Mouse (Mus musculus) myocyte (in vitro differentiated cells): ENCODE measurements around the gene Arhgap11a. TPM values are rescaled to one million over a fixed set of nuclear protein-coding genes. Genes with fewer than 3 reads are reported as not detected.

Source experiments
- H3K27me3 ChIP-seq: one replicate; pipeline ENCODE4 v1.6.1; 2011; ENCODE audit not compliant: control insufficient read depth, insufficient read depth, insufficient read length
- H3K36me3 ChIP-seq: one replicate; pipeline ENCODE4 v1.6.1; 2011; ENCODE audit not compliant: control insufficient read depth, insufficient read depth
- H3K4me2 ChIP-seq: one replicate; pipeline ENCODE4 v1.6.1; 2011; ENCODE audit warnings: low read depth, control low read depth
- H3K4me3 ChIP-seq: one replicate; pipeline ENCODE4 v1.5.1; 2011; ENCODE audit warnings: mild to moderate bottlenecking, control low read depth, moderate library complexity
- H3K79me2 ChIP-seq: one replicate; pipeline ENCODE4 v1.6.1; 2011; ENCODE audit not compliant: control insufficient read depth, insufficient read depth
- H3ac ChIP-seq: one replicate; pipeline ENCODE4 v1.6.1; 2011; ENCODE audit not compliant: control insufficient read depth, insufficient read length
- CEBPB ChIP-seq: IDR thresholded peaks from 2 replicates; pipeline ENCODE4 v1.6.1; 2011; ENCODE audit warnings: mild to moderate bottlenecking, moderate library complexity; ENCODE audit not compliant: poor library complexity, insufficient read depth, severe bottlenecking
- E2F4 ChIP-seq: IDR thresholded peaks from one replicate; pipeline ENCODE4 v1.6.1; 2011; ENCODE audit warnings: mild to moderate bottlenecking, control low read depth, moderate library complexity; ENCODE audit not compliant: insufficient read depth
- MAX ChIP-seq: IDR thresholded peaks from one replicate; pipeline ENCODE4 v1.6.1; 2011; ENCODE audit warnings: low read depth, mild to moderate bottlenecking, control low read depth
- MYOD1 ChIP-seq, 3 experiments: IDR thresholded peaks; one replicate each; pipeline ENCODE4 v1.6.1; 2011; ENCODE audit warnings: control low read depth in 2 of 3, low read depth in 2 of 3, mild to moderate bottlenecking in 2 of 3, moderate library complexity in 1 of 3; ENCODE audit not compliant: insufficient read length in 2 of 3, control insufficient read depth in 1 of 3
- MYOG ChIP-seq, 3 experiments: IDR thresholded peaks; one replicate each; pipeline ENCODE4 v1.6.1; 2011; ENCODE audit warnings: control low read depth in 2 of 3, low read depth in 2 of 3, mild to moderate bottlenecking in 2 of 3; ENCODE audit not compliant: insufficient read length in 2 of 3, control insufficient read depth in 1 of 3, insufficient read depth in 1 of 3
- POLR2A ChIP-seq: IDR thresholded peaks from one replicate; pipeline ENCODE4 v1.6.1; 2011; ENCODE audit warnings: low read depth, mild to moderate bottlenecking, control low read depth, moderate library complexity; ENCODE audit not compliant: insufficient read length
- POLR2AphosphoS2 ChIP-seq: IDR thresholded peaks from one replicate; pipeline ENCODE4 v1.6.1; 2011; ENCODE audit warnings: low read depth, control low read depth; ENCODE audit not compliant: insufficient read length
- REST ChIP-seq: IDR thresholded peaks from one replicate; pipeline ENCODE4 v1.6.1; 2011; ENCODE audit warnings: mild to moderate bottlenecking, control low read depth, moderate library complexity; ENCODE audit not compliant: insufficient read depth, insufficient read length
- SRF ChIP-seq: IDR thresholded peaks from one replicate; pipeline ENCODE4 v1.6.1; 2011; ENCODE audit warnings: low read depth; ENCODE audit not compliant: control insufficient read depth, insufficient read length
- TCF12 ChIP-seq: IDR thresholded peaks from one replicate; pipeline ENCODE4 v1.6.1; 2011; ENCODE audit warnings: mild to moderate bottlenecking, control low read depth; ENCODE audit not compliant: poor library complexity, insufficient read depth, severe bottlenecking
- TCF3 ChIP-seq: IDR thresholded peaks from one replicate; pipeline ENCODE4 v1.6.1; 2011; ENCODE audit warnings: low read depth, control low read depth; ENCODE audit not compliant: insufficient read length
- USF1 ChIP-seq: IDR thresholded peaks from one replicate; pipeline ENCODE4 v1.6.1; 2011; ENCODE audit warnings: low read depth, mild to moderate bottlenecking, control low read depth, moderate library complexity
- polyA plus RNA-seq: library from polyadenylated mRNA; unstranded; fragments of >200 nt; fragmentation: generic; extraction: Trizol; gene quantifications from one replicate; pipeline ENCODE4 v1.2.1, GENCODE M21; 2012; ENCODE audit warnings: missing spikeins

Gene Arhgap11a
- polyA plus RNA-seq, 1 experiment: 6.8 TPM

DNA sequence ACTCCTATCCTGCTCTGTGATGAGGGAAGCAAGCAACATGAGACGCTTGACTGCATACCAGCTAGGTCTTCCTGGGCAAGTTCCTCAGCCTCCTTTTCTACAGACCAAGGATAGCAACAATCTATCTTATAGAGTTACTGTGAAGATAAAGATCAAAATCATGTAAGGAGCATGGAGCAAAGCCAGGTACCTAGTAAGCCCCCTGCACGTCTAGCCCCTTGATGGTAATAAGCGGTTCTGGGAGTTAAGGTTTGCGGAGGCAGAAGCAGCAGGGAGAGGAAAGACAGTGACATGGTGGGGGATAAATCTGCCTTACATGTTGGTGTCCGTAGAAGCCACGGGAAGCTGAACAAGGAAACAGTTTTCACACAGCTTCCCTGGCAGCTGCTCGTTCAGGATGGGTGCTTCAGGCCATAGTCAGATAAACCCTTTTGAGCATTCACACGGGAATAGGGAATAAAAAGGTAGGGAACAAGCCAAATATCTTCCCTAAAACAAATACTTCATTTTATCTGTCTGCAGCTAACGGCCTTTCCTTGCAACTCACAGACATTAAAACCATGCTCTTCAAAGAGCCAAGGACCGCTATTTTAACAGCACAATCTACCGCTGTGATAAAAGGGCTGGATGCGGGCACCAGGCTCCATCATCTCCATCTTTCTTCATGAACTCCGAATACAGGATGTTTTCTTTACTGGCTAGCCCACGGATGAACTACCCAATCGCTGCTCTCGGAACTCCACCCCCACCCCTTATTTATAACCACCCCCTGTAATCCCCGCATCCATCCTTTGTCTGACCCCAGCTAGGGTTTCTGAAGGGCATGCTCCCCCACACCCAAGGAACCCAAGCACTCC lies 20.1 kb downstream of the Arhgap11a start:
- H3K4me3 ChIP-seq: no peak overlapping the region
- no peak for TF ChIP-seq TCF12
- no peak for TF ChIP-seq POLR2A
- no peak for TF ChIP-seq SRF
- TF ChIP-seq TCF3: no peak
- no peak for TF ChIP-seq MYOG (IDR thresholded peaks at IDR 0.05; ENCODE audit: control insufficient read depth in 1 of 3, insufficient read depth in 1 of 3, insufficient read length in 2 of 3, low read depth in 2 of 3)
- no peak for TF ChIP-seq USF1
- TF ChIP-seq MYOD1 (IDR thresholded peaks at IDR 0.05; ENCODE audit: control insufficient read depth in 1 of 3, insufficient read length in 2 of 3, low read depth in 2 of 3): no peak
- no peak for TF ChIP-seq CEBPB
- TF ChIP-seq E2F4: no peak
- no peak for TF ChIP-seq MAX
- no peak for TF ChIP-seq REST
- TF ChIP-seq POLR2AphosphoS2: no peak
- no peaks in the 10 kb centered on the region for H3K79me2 ChIP-seq
- H3K4me2 ChIP-seq: no peak overlapping the region
- H3K27me3 ChIP-seq: no peaks in the 10 kb centered on the region
- no peak overlapping the region for H3ac ChIP-seq
- H3K36me3 ChIP-seq: peaks cover 22% of the 10 kb centered on the region

DNA sequence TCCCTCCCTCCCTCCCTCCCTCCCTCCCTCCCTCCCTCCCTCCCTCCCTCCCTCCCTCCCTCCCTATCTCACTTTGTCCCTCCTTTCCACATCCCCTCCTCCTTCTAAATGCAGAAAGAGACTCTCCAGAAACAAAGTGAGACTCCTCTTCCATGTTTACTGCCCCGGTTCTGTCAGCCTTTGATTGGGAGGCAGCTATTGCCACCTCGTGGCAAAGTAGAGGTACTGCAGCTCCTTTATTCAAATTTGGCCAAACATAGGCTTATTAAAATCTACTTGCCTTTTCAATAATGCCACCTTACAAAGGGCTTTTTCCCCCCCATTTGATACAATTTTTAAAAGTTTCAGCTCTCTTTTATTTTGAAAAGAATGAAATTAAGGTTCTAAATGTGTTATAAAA lies 24.6 kb downstream of the Arhgap11a start:
- Histone ChIP-seq H3K79me2 (no peaks in the 10 kb centered on the region), H3K4me3 (no peak overlapping the region), H3K36me3 (no peaks in the 10 kb centered on the region), H3ac (no peak overlapping the region), H3K4me2 (no peak overlapping the region), H3K27me3 (no peaks in the 10 kb centered on the region)
- TF ChIP-seq POLR2AphosphoS2 (no peak), SRF (no peak), POLR2A (no peak), MAX (no peak), USF1 (no peak), TCF12 (no peak), REST (no peak), MYOG (IDR thresholded peaks at IDR 0.05; ENCODE audit: control insufficient read depth in 1 of 3, insufficient read depth in 1 of 3, insufficient read length in 2 of 3, low read depth in 2 of 3) (no peak), E2F4 (no peak), TCF3 (no peak), CEBPB (no peak), MYOD1 (IDR thresholded peaks at IDR 0.05; ENCODE audit: control insufficient read depth in 1 of 3, insufficient read length in 2 of 3, low read depth in 2 of 3) (no peak)

DNA sequence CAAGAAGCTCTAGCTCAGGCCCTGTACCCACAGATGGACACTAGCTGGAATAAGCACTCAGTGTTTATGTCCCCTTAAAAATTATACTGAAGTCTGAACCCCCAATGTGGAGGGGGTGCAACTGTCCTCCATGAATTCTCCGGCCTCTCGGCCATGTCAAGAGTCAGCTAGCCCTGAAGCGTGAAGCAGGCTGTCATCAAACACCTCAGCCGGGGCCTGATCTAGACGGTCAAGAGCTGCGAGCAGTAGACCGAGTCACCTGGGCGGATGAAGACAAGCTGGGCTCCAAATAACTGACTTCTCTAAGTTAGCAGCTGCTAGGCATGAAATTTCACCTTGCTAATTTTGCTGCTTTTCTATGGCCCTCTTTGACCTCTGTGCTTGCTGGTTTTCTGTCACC lies 26.1 kb downstream of the Arhgap11a start:
- Histone ChIP-seq H3K4me2 (no peak overlapping the region), H3K79me2 (no peaks in the 10 kb centered on the region), H3K36me3 (no peaks in the 10 kb centered on the region), H3ac (no peak overlapping the region), H3K27me3 (no peaks in the 10 kb centered on the region), H3K4me3 (no peak overlapping the region)
- TF ChIP-seq CEBPB: no peak
- TF ChIP-seq REST: no peak
- no peak for TF ChIP-seq E2F4
- TF ChIP-seq SRF: no peak
- TF ChIP-seq TCF3: no peak
- TF ChIP-seq MAX: no peak
- TF ChIP-seq MYOG (IDR thresholded peaks at IDR 0.05; ENCODE audit: control insufficient read depth in 1 of 3, insufficient read depth in 1 of 3, insufficient read length in 2 of 3, low read depth in 2 of 3): no peak
- TF ChIP-seq MYOD1 (IDR thresholded peaks at IDR 0.05; ENCODE audit: control insufficient read depth in 1 of 3, insufficient read length in 2 of 3, low read depth in 2 of 3): no peak
- no peak for TF ChIP-seq TCF12
- no peak for TF ChIP-seq USF1
- TF ChIP-seq POLR2A: no peak
- no peak for TF ChIP-seq POLR2AphosphoS2

DNA sequence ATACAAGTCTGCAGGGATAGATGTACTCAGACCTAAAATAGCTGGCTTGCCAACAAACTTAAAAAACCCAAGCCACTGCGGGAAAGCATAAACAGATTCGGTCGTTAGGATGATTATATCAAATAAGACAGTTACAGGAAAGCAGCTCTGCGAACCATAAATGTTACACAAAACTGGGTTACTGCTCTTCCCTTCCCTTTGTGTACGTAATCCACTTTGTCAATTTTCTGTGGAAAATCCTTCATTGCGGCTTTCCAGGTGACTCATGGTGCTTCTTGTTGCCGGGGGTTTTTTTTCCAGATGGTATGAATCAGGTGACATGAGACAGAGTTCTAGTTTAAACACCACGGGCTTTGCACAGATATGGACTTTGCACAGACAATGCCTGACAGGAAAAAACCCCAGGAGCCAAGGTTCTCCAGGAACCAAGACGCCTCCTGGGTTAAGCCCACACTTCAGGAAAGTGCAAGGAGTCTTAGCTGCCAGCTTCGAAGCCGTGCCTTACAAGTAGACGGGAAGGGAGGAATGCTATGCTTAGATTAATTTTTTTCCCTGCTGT lies 27.2 kb downstream of the Arhgap11a start:
- H3K36me3 ChIP-seq: no peaks in the 10 kb centered on the region
- no peak overlapping the region for H3ac ChIP-seq
- H3K4me2 ChIP-seq: peak overlapping the region; percentile 19
- H3K27me3 ChIP-seq: no peaks in the 10 kb centered on the region
- TF ChIP-seq E2F4: no peak
- TF ChIP-seq MYOD1 (IDR thresholded peaks at IDR 0.05; ENCODE audit: control insufficient read depth in 1 of 3, insufficient read length in 2 of 3, low read depth in 2 of 3): no peak
- TF ChIP-seq CEBPB: no peak
- TF ChIP-seq POLR2A: no peak
- TF ChIP-seq REST: no peak
- no peak for TF ChIP-seq MAX
- TF ChIP-seq MYOG (IDR thresholded peaks at IDR 0.05; ENCODE audit: control insufficient read depth in 1 of 3, insufficient read depth in 1 of 3, insufficient read length in 2 of 3, low read depth in 2 of 3): no peak
- TF ChIP-seq USF1: no peak
- TF ChIP-seq TCF3: no peak
- no peak for TF ChIP-seq POLR2AphosphoS2
- no peak for TF ChIP-seq SRF
- H3K79me2 ChIP-seq: no peaks in the 10 kb centered on the region
- no peak overlapping the region for H3K4me3 ChIP-seq
